Mouse (Mus musculus): ENCODE measurements around the gene Slc38a3.

GRCm38 (mm10) chr9:107653474-107653873 lies 15.9 kb downstream of the Slc38a3 start:
- no peak for TF ChIP-seq CTCF (conservative IDR thresholded peaks at IDR 0.05; ENCODE audit: insufficient read depth, insufficient read length, low read depth, low read length)
- TF ChIP-seq POLR2A (IDR thresholded peaks at IDR 0.05; ENCODE audit: low read depth, low read length): no peak

All from kidney, adult 2 months (tissue).